Mouse (Mus musculus) C2C12 (cell line): Measurements from ENCODE around the gene 1110065P20Rik.

Experiments used
- MAX ChIP-seq: IDR thresholded peaks from one replicate; pipeline ENCODE4 v1.6.1; 2011; ENCODE audit warnings: mild to moderate bottlenecking, control low read depth
- MYOD1 ChIP-seq: IDR thresholded peaks from one replicate; pipeline ENCODE4 v1.6.1; 2011; ENCODE audit warnings: low read depth; ENCODE audit not compliant: control insufficient read depth, insufficient read length
- USF1 ChIP-seq: IDR thresholded peaks from one replicate; pipeline ENCODE4 v1.6.1; 2011; ENCODE audit warnings: low read depth, mild to moderate bottlenecking, control low read depth, moderate library complexity

GRCm38 (mm10) chr4:124843493-124843892 lies 7.5 kb downstream of the 1110065P20Rik start:
- TF ChIP-seq MYOD1, result no peak
- TF ChIP-seq USF1, result no peak
- TF ChIP-seq MAX, result no peak
